Mouse (Mus musculus): ENCODE results near the gene Wdr74.

GRCm38 (mm10) chr19:8706930-8707329, 28.7 kb upstream of the Wdr74 start:
- TF ChIP-seq CTCF (IDR thresholded peaks at IDR 0.05) (no peak), EP300 (IDR thresholded peaks at IDR 0.05; ENCODE audit: insufficient read depth, low read depth, low read length) (no peak)
